Mouse (Mus musculus) cortical plate, adult 2 months (tissue): ENCODE results near the gene Barhl2. TPM values are rescaled to one million over a fixed set of nuclear protein-coding genes. Genes with fewer than 3 reads are reported as not detected.

ENCODE experiments used
- H3K27ac ChIP-seq: fragments of 200-500 bp; 2 replicates; pipeline ENCODE4 v1.5.1; 2012; ENCODE audit warnings: low read length, control low read depth, inconsistent platforms; ENCODE audit not compliant: insufficient read depth
- H3K4me1 ChIP-seq: fragments of 200-500 bp; 2 replicates; pipeline ENCODE4 v1.6.1; 2011; ENCODE audit warnings: low read length; ENCODE audit not compliant: control insufficient read depth, insufficient read depth
- H3K4me3 ChIP-seq: fragments of 200-500 bp; 2 replicates; pipeline ENCODE4 v1.5.1; 2011; ENCODE audit warnings: mild to moderate bottlenecking, low read length, control low read depth; ENCODE audit not compliant: insufficient read depth
- CTCF ChIP-seq: fragments of 200-500 bp; IDR thresholded peaks from 2 replicates; pipeline ENCODE4 v1.5.1; 2011; ENCODE audit warnings: mild to moderate bottlenecking, control low read depth, low read length; ENCODE audit not compliant: insufficient read depth; ENCODE audit errors: extremely low read depth
- POLR2A ChIP-seq: fragments of 200-500 bp; IDR thresholded peaks from 2 replicates; pipeline ENCODE4 v1.6.1; 2011; ENCODE audit warnings: mild to moderate bottlenecking, low read length, control low read depth; ENCODE audit not compliant: insufficient read depth; ENCODE audit errors: extremely low read depth
- polyA plus RNA-seq: library from polyadenylated mRNA; depleted of rRNA; stranded (reverse); fragments of >200 nt; gene quantifications from 2 replicates; pipeline ENCODE4 v1.2.3, GENCODE M21; 2012; rRNA removed

Barhl2 gene
- polyA plus RNA-seq: 0.06 TPM in 1 of 2 replicates, not detected in the other

DNA sequence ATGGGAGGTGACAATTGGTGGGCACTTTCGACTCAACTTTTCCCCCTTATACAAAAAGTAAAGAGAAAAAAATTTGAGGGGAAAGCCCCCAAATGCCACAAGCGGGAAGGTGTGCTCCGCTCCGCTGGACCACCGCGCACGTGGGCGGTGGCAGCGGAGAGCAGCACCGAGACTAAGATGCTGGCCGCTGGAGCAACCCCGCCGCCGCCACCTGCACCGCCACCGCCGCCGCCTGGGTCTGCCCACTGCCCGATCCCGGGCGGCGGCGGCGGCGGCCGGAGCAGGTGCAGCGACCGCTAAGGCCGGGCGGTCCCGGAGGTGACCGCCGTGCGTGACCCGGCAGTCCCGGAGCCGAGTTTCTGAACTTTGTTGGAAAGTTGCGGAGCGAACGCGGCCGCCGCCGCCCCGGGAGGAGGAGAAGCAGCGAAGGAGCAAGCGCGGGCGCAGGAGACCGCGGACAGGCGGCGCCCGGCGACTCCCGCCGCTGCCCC lies at the start of gene Barhl2:
Gene Barhl2 (minus strand): TSS at position 181 of the 491 bp plus-strand sequence.
- no peak within 1 kb of the TSS for H3K4me3 ChIP-seq
- H3K27ac ChIP-seq: no peak within 1 kb of the TSS
- TF ChIP-seq CTCF (no peak), POLR2A (no peak)
- no peaks in the 10 kb centered on the region for H3K4me1 ChIP-seq

DNA sequence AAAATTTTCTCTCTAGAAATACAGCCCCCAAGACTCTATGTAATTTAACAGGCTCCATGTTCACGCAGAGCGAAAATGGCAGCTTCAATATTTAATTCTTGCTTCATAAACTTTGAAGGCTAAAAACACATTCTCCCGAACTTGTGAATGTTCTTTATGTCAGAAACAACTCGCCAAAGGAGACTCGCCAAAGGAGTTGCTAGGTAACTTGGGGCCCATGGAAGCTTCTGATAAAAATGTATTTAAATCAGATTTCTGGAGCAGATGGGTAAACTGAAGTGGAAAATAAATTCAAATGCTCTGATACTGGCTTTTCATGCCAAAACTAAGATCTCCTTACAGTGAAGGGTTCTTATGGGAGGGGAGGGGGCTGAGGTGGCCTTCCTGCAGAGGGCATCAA lies 48.1 kb upstream of the Barhl2 start:
- H3K4me3 ChIP-seq: no peak overlapping the region
- no peak overlapping the region for H3K27ac ChIP-seq
- H3K4me1 ChIP-seq: no peaks in the 10 kb centered on the region
- TF ChIP-seq CTCF (no peak), POLR2A (no peak)

- no peak for TF ChIP-seq POLR2A
- no peak for TF ChIP-seq CTCF
- no peak overlapping the region for H3K27ac ChIP-seq
- no peak overlapping the region for H3K4me3 ChIP-seq
- H3K4me1 ChIP-seq: no peaks in the 10 kb centered on the region
Measured at GRCm38 (mm10) chr5:106502684-106503545, 44.9 kb upstream of the Barhl2 start.

- no peaks in the 10 kb centered on the region for H3K4me1 ChIP-seq
- no peak overlapping the region for H3K27ac ChIP-seq
- no peak for TF ChIP-seq POLR2A
- no peak overlapping the region for H3K4me3 ChIP-seq
Measured at GRCm38 (mm10) chr5:106502271-106502670, 44.3 kb upstream of the Barhl2 start.

GRCm38 (mm10) chr5:106491771-106492170 lies 33.8 kb upstream of the Barhl2 start:
- H3K4me1 ChIP-seq: no peaks in the 10 kb centered on the region
- TF ChIP-seq POLR2A: no peak
- H3K27ac ChIP-seq: no peak overlapping the region
- no peak overlapping the region for H3K4me3 ChIP-seq

GRCm38 (mm10) chr5:106472105-106472500 lies 14.1 kb upstream of the Barhl2 start:
- no peak for TF ChIP-seq POLR2A
- no peak for TF ChIP-seq CTCF
- Histone ChIP-seq H3K4me1 (no peaks in the 10 kb centered on the region), H3K4me3 (no peak overlapping the region), H3K27ac (no peak overlapping the region)

GRCm38 (mm10) chr5:106471235-106472104 lies 13.5 kb upstream of the Barhl2 start:
- Histone ChIP-seq H3K4me1 (no peaks in the 10 kb centered on the region), H3K27ac (no peak overlapping the region), H3K4me3 (no peak overlapping the region)
- TF ChIP-seq POLR2A (no peak), CTCF (no peak)

- no peak overlapping the region for H3K4me3 ChIP-seq
Measured at GRCm38 (mm10) chr5:106465129-106465790, 7.3 kb upstream of the Barhl2 start.

More at GRCm38 (mm10) chr5:106465129-106465790, 7.3 kb upstream of the Barhl2 start:
- TF ChIP-seq POLR2A (no peak), CTCF (no peak)
- no peak overlapping the region for H3K27ac ChIP-seq
- H3K4me1 ChIP-seq: no peaks in the 10 kb centered on the region
